Mouse (Mus musculus): Measurements from ENCODE around the gene Ccdc24.

The Ccdc24 gene

DNA sequence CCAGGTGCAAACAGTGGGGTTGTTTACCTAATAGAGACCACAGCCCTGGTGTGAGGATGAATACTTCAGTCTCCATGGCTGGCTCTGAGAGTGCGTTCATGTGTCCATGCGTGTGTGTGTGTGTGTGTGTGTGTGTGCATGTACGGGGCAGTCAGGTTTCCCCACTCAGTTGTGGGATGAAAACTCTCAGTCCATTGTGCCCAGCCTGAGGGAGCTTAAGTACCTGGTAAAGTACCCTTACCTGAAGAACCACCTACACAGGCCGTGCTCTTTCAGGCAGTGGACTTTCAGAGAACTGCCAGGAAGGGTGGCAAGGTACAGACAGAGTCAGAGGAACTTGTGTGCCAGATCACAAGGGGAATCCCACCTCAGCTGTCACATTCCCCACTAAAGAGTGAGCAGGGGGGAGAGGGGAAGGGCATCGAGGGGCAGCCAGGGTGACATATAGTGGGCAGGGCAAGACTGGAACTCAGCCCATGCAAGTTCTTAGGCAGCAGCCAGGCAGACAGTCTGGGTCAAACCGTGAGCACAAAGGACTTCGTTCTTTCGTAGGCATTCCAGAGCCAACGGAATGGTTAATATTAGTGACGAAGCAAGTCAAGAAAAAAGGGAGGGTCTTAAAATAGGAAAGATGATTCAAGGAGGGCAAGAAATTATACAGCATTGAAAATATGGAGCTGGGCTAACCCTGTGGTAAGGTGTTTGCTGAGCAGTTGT lies 20.0 kb downstream of the Ccdc24 start:
- no peak for DNase-seq

DNA sequence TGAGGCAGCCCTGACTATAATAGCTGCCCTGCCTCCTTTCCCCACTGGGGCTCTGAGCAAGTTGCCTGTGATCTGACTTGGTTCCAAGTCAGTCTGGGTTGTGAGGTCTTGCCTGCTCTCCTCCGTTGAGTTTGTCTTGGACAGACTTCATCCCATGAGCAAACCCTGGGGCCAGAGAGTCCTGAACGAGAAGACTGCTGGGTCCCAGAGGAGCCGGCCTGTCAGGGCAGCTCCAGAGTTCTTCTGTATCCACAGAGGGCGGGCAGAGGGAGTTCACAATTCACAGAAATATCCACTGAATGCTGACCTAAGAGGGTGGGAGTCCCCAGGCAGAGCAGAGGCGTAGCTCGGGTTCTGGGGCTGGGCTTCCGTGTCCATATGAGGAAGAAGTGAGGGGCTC lies 21.5 kb downstream of the Ccdc24 start:
- DNase-seq: no peak

GRCm38 (mm10) chr4:117850176-117850575 lies 22.2 kb downstream of the Ccdc24 start:
- peak; percentile 49 for DNase-seq

DNA sequence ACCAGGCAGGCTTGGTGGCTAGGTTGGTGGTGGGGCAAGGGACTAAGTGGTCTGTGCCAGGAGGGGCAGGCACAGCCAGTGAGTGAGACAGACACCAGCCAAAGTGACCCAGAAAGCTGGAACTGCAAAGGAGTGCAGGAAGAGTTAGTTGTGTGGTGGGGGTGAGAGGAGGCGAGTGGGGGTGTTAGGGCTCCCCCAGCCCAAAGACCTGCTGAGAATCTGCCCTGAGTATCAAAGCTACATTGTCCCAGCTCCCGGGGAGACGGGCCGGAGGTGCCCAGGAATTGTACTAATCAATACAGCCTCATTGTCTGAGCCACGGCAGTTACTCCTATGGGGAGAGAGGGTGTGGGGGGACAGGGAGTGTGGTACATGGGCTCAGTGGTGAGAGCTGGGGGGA lies 22.9 kb downstream of the Ccdc24 start:
- DNase-seq: peak; percentile 47

DNA sequence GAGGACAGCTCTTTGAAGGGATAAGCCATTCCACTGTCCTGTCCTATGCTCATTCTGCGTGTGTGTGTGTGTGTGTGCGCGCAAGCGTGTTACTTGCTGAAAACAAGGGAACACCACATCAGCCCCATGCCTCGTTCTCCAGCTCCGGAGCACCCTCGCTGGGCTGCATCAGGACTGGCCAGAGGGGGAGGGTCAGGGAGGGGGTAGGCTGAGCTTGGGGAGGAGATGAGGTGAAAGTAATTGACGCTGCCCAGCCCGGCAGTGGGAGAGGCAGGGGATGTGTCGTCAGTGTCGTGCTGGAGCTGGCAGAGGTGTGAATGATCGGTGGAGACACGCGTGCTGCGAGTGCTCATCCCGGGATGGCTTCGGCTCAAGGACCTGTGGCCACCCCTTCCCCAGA lies 23.3 kb downstream of the Ccdc24 start:
- DNase-seq: no peak

- DNase-seq: peak; percentile 53
These were observed 25.3 kb downstream of the Ccdc24 start for GRCm38 (mm10) chr4:117847011-117847410.

DNA sequence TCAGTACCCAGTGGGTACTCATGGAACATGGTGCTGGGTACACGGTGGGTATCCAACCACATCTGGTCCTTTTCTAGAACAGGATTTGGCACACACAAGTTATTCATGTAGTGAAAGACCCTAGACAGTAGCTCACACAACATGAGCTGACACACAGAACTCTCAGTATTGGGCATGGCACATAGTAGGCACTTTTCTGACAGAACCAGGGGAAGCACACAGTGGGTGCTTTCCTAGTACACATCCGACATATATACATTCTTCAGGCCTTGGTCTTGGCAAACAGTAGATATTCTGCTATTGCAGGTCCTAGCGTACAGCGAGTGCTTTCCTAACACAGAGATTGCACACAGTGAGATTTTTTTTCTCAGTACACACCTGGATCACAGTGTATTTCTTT lies 26.1 kb downstream of the Ccdc24 start:
- no peak for DNase-seq

- DNase-seq: no peak
These were observed 27.0 kb downstream of the Ccdc24 start for GRCm38 (mm10) chr4:117845316-117845715.

DNA sequence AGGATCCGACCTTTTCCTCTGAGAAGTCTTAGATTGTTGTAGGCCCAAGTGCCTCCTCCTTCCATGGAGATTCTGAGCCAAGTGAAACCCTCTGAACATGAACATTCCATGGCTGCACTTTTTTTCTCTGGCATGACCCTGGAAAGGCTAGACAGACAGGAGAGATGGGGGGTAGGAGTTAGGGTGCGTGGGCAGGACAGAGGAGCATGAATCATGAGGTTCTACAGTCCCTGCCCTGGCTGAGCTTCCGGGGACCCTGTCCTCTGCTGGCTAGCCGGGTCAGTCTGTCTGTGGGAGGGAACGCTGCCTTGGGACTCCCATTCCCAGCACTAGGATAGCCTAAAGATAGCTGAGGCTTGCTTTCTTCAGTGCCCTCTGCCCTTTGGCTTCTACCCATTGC lies 27.9 kb downstream of the Ccdc24 start:
- DNase-seq: no peak

DNA sequence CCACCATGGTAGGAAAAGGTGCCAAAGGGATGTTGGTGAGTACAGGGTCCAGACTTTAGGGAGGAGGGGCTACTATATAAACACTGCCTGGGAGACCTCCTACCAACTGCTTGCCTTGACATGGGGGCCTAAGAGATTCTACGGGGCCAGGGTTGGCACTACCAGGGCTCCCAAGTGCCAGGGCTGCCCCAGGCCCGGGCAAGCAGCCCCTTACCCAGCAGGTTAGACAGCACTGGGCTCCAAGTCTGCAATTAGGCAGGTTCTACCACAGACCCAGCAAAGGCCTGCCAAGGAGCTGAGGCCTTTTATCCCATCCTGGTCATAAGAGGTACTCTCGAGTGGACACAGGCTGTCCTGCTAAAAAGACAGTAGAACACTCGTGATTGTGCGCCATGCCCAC lies 29.3 kb downstream of the Ccdc24 start:
- no peak for DNase-seq

GRCm38 (mm10) chr4:117841566-117841965 lies 30.8 kb downstream of the Ccdc24 start:
- DNase-seq: no peak

- no peak for DNase-seq
These were observed 31.5 kb downstream of the Ccdc24 start for GRCm38 (mm10) chr4:117840821-117841220.

GRCm38 (mm10) chr4:117839366-117839765 lies 33.0 kb downstream of the Ccdc24 start:
- no peak for DNase-seq

DNA sequence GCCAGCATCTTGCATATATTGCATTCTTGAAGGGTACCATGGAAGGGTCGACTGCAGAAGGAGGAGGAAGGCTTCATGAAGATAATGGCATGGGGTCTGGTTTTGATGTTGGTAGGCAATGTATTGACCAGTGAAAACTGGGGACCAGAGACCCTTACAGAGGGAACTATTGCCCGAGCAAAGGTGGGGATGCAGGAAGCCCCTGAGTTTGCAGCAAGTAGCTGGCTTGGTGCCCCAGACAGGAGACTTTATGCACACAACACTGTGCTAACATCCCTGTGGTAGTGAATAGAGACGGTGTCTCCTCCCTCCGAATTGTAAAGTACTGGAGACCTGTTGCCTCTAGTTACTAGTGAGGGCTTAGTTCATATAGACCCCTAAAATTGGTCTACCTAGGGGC lies 35.1 kb downstream of the Ccdc24 start:
- peak; percentile 50 for DNase-seq

- peak; percentile 90 for DNase-seq
These were observed 36.1 kb downstream of the Ccdc24 start for GRCm38 (mm10) chr4:117836204-117836767.

DNA sequence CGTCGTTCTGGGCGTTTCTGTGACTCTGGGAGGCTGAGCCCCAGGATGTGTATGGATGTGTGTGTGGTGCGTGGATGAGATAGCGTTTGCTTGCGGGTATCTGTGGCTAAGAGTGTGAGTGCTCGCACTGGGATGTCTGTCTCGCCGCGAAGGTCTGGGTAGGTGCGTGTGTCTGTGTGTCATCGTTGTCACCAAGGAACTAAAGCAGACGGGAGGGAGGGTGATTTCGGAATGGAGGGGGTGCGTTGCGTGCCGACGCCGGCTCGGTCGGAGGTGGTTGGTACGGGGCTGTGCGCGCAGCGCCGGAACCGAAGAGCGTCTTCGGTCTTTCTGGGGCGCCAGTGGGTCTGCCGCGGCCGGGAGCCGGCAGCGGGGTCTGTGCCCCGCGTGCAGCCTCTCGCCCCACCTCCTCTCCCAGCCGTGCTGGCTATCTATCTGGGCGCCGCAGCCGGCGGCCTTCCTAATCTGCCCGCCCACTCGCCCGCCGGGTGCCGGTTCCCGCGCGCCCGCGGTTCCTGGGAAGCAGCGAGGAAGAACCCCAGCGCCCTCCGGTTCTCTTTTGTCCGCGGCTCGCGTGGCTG lies 36.7 kb downstream of the Ccdc24 start:
- peak; percentile 64 for DNase-seq

GRCm38 (mm10) chr4:117834845-117835530 lies 37.4 kb downstream of the Ccdc24 start:
- DNase-seq: peak; percentile 71

DNA sequence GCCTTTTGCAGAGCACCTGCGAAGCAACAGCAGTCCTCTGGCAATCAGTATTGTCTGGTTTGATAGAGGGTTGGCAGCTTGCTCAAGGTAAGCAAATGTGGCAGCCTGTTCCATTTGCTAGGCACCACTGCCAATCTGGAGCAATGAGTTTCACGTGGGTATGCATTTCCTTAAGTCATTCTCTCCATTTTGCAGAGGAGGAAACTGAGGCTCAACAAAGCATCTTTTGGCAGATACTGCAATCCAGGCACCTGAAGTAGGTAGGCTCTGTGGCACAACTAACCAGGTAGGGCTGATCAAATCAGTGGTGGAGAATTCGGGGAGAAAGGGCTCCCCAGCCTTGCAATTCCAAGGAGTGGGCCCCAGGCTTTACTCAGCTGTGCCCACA lies 37.9 kb downstream of the Ccdc24 start, which contains the start of gene Slc6a9:
Gene Slc6a9, plus strand, starts transcription at position 50 of the 388 bp plus-strand sequence.
- peak; percentile 33 for DNase-seq

GRCm38 (mm10) chr4:117831920-117832691 lies 40.3 kb downstream of the Ccdc24 start:
- peak; percentile 7 for DNase-seq

GRCm38 (mm10) chr4:117831499-117831898 lies 40.9 kb downstream of the Ccdc24 start:
- no peak for DNase-seq

GRCm38 (mm10) chr4:117830801-117831200 lies 41.6 kb downstream of the Ccdc24 start:
- no peak for DNase-seq

DNA sequence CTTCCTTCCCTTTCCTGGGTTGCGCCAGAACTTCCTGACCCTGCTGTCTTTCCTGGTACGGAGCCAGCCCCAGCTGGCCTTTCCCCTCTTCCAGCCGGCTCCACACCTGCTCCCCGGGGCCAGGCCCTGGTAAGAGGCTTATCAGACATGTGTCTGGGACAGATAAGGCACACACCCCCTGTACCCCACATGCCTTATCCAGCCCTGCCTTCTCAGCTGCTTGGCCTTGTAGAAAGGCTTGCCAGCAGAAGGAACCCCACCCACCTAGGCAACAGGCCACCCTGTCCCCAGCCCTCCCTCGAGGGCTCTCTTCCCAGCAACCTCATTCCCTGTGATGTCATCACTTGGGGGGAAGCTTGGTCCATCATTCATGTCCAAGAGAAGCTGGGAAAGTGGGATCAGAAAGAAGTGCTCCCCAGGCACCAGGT lies 42.2 kb downstream of the Ccdc24 start:
- DNase-seq: peak; percentile 50
